Mouse (Mus musculus) heart, embryonic 15.5 days (tissue): Measurements from ENCODE around the gene Olfr356. TPM values are rescaled to one million over a fixed set of nuclear protein-coding genes. Genes with fewer than 3 reads are reported as not detected.

ENCODE experiments used
- ATAC-seq: fragments of 200-750 bp; cut with Nextera tagmentation; replicated peaks from 2 replicates; pipeline ENCODE4 v1.8.0; 2017; ENCODE audit warnings: low read depth, moderate TSS enrichment; ENCODE audit not compliant: insufficient number of reproducible peaks, insufficient read depth, low FRiP score
- H3K27ac ChIP-seq: fragments of 300-500 bp; sonication (generic); 2 replicates; pipeline ENCODE4 v1.5.1; 2015; ENCODE audit warnings: mild to moderate bottlenecking, inconsistent platforms
- H3K27me3 ChIP-seq: fragments of 300-500 bp; sonication (generic); 2 replicates; pipeline ENCODE4 v1.6.1; 2015; ENCODE audit warnings: inconsistent platforms
- H3K36me3 ChIP-seq: fragments of 300-500 bp; sonication (generic); 2 replicates; pipeline ENCODE4 v1.6.1; 2015; ENCODE audit warnings: mild to moderate bottlenecking, inconsistent platforms
- H3K4me1 ChIP-seq: fragments of 300-500 bp; sonication (generic); replicated peaks from 2 replicates; pipeline ENCODE4 v1.6.1; 2015; ENCODE audit warnings: inconsistent platforms
- H3K4me2 ChIP-seq: fragments of 300-500 bp; sonication (generic); 2 replicates; pipeline ENCODE4 v1.6.1; 2015; ENCODE audit warnings: inconsistent platforms, mild to moderate bottlenecking, moderate library complexity
- H3K4me3 ChIP-seq: fragments of 300-500 bp; sonication (generic); 2 replicates; pipeline ENCODE4 v1.5.1; 2015; ENCODE audit warnings: mild to moderate bottlenecking, inconsistent platforms
- H3K9ac ChIP-seq: fragments of 300-500 bp; sonication (generic); 2 replicates; pipeline ENCODE4 v1.6.1; 2015; ENCODE audit warnings: mild to moderate bottlenecking, inconsistent platforms
- H3K9me3 ChIP-seq: fragments of 300-500 bp; sonication (generic); replicated peaks from 2 replicates; pipeline ENCODE4 v1.6.1; 2016; ENCODE audit warnings: inconsistent platforms
- WGBS: fragments of 180-500 bp; shearing (Covaris S2); methylation state at CpG from one replicate; pipeline ENCODE4 v1.1.7; 2015; ENCODE audit warnings: mixed read lengths; 5-methylcytosine and 5-hydroxymethylcytosine counted together
- polyA plus RNA-seq: library from polyadenylated mRNA; unstranded; fragments of >200 nt; fragmentation: Nextera tagmentation; extraction: Ambion mirVana; gene quantifications from 2 replicates; pipeline ENCODE4 v1.2.1, GENCODE M21; 2015

The Olfr356 gene
- polyA plus RNA-seq: not detected in 2 replicates

DNA sequence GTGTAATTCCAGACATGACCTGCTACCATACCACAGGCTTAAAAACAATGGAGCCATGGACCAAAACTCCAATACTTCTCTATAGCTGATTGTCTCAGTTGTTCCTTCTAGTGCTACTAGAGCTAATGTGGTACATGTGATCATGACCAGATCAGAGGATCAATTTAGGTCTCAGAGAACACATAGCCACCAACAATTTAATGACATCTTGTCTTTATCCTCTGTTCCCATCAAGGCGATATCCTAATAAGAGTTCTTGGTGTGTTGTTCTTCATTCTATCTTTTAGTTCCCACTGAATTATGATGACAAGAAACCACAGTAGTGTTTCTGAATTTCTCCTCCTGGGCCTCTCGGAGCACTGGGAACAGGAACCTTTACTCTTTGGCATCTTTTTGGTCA, at the start of gene Olfr356:
Gene Olfr356, plus strand, starts transcription at position 301 of the 400 bp plus-strand sequence.
- no peaks in the 10 kb centered on the region for H3K27me3 ChIP-seq
- 77% methylated on average over 2 of the region's 2 CpGs for WGBS
- H3K4me1 ChIP-seq: no peaks in the 10 kb centered on the region
- no peaks in the 10 kb centered on the region for H3K36me3 ChIP-seq
- H3K9ac ChIP-seq: no peak within 1 kb of the TSS
- H3K4me2 ChIP-seq: no peak within 1 kb of the TSS
- no peaks in the 10 kb centered on the region for H3K9me3 ChIP-seq
- no peak within 1 kb of the TSS for H3K4me3 ChIP-seq
- H3K27ac ChIP-seq: no peak within 1 kb of the TSS
- ATAC-seq: no peak

DNA sequence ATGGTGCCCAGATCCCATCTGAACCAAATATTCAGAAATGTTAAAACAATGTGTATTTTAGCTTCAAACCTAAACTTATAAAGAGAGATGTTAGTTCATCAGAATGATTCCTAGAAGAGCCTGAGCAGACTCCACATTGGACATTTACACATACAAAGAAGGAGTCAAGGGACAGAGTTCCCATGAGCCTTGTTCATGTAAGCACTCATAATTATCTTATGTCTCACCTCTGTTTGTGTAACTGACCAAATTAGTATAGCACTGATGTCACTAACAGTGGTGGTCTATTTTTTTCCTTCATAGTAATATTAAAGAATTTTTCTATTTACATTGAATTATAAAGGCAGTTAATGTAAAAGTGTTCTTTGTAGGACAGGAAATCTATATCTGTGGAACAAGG, 44.1 kb upstream of the Olfr356 start, which contains the start of gene Olfr353:
Gene Olfr353, minus strand, starts transcription at position 101 of the 400 bp plus-strand sequence.
- Histone ChIP-seq H3K9me3 (no peaks in the 10 kb centered on the region), H3K36me3 (no peaks in the 10 kb centered on the region), H3K4me2 (no peak within 1 kb of the TSS), H3K27ac (no peak within 1 kb of the TSS), H3K4me1 (no peaks in the 10 kb centered on the region), H3K27me3 (no peaks in the 10 kb centered on the region), H3K4me3 (no peak within 1 kb of the TSS), H3K9ac (no peak within 1 kb of the TSS)
- no peak for ATAC-seq

DNA sequence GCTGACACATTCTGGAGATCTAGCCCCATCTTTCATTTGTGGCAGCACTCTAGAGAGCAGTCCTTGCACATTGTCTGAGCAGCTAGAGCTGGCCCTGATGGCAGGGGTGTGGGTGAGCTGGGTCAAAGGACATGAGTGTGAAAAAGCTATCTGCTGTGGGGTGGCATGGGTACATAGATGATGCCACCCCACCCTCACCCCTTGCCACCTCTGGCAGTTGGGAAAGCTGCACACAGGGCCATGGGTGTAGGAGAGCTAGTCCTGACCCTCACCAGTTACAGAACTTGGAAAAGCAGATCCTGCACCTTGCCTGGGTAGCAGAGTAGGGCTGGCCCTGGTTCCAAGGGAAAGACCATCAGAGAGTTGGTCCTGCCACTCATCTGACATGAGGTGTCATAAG, 39.8 kb upstream of the Olfr356 start:
- Histone ChIP-seq H3K27ac (no peak overlapping the region), H3K36me3 (no peaks in the 10 kb centered on the region), H3K4me3 (no peak overlapping the region), H3K4me1 (no peaks in the 10 kb centered on the region), H3K27me3 (no peaks in the 10 kb centered on the region), H3K9ac (no peak overlapping the region), H3K9me3 (no peaks in the 10 kb centered on the region), H3K4me2 (no peak overlapping the region)
- ATAC-seq: no peak

DNA sequence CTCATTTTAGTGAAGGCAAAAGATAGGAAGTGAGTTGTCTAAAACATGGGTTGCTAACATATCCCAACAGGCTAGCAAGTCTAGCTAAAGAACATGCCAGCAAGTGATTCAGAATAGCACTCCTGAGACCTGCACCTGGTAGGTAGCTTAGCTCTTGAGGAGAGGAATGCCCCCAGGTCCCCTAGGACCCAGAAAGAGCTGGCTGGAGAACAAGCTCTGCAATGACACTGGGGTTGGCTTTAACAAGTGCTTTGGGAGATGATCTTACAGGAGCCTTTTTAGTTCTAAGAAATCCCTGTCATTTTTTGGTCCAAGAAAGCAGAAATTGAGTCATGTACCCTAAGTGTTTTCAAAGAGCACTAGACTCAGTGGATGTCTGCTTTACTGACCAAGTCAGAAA, 31.5 kb upstream of the Olfr356 start, which contains the start of gene Olfr354:
Gene Olfr354, plus strand, starts transcription at position 301 of the 400 bp plus-strand sequence.
- H3K36me3 ChIP-seq: no peaks in the 10 kb centered on the region
- no peak within 1 kb of the TSS for H3K27ac ChIP-seq
- H3K27me3 ChIP-seq: no peaks in the 10 kb centered on the region
- no peak within 1 kb of the TSS for H3K4me2 ChIP-seq
- no peak within 1 kb of the TSS for H3K4me3 ChIP-seq
- H3K4me1 ChIP-seq: no peaks in the 10 kb centered on the region
- H3K9ac ChIP-seq: no peak within 1 kb of the TSS
- ATAC-seq: no peak
- H3K9me3 ChIP-seq: no peaks in the 10 kb centered on the region; the same call in 1 of the 2 replicates

- H3K27me3 ChIP-seq: no peaks in the 10 kb centered on the region
- no peak within 1 kb of the TSS for H3K27ac ChIP-seq
- no peaks in the 10 kb centered on the region for H3K9me3 ChIP-seq
- H3K4me2 ChIP-seq: no peak within 1 kb of the TSS
- no peak within 1 kb of the TSS for H3K9ac ChIP-seq
- H3K4me3 ChIP-seq: no peak within 1 kb of the TSS
- H3K36me3 ChIP-seq: no peaks in the 10 kb centered on the region
- H3K4me1 ChIP-seq: no peaks in the 10 kb centered on the region
- no peak for ATAC-seq
Observed at GRCm38 (mm10) chr2:36928797-36929196, 8.1 kb upstream of the Olfr356 start, which contains the start of gene Olfr355. Gene Olfr355, minus strand, starts transcription at chr2:36928897.

Other genes starting within 250 kb of the Olfr356 start
- gene Olfr347, start 205.2 kb upstream of the Olfr356 start, polyA plus RNA-seq: not detected in 2 replicates
- gene Olfr348, start 152.8 kb upstream of the Olfr356 start, polyA plus RNA-seq: not detected in 2 replicates
- gene Olfr50, start 146.6 kb upstream of the Olfr356 start, polyA plus RNA-seq: not detected in 2 replicates
- gene Olfr3, start 120.1 kb upstream of the Olfr356 start, polyA plus RNA-seq: not detected in 2 replicates
- gene Olfr350, start 90.8 kb upstream of the Olfr356 start, polyA plus RNA-seq: not detected in 2 replicates
- not detected in 2 replicates for gene Olfr351, start 74.5 kb upstream of the Olfr356 start, polyA plus RNA-seq
- not detected in 2 replicates for gene Olfr352, start 68.7 kb upstream of the Olfr356 start, polyA plus RNA-seq
- not detected in 2 replicates for gene Olfr353, start 44.2 kb upstream of the Olfr356 start, polyA plus RNA-seq
- not detected in 2 replicates for gene Olfr354, start 31.4 kb upstream of the Olfr356 start, polyA plus RNA-seq
- gene Olfr355, start 8.2 kb upstream of the Olfr356 start, polyA plus RNA-seq: not detected in 2 replicates
- not detected in 2 replicates for gene Olfr357, start 56.7 kb downstream of the Olfr356 start, polyA plus RNA-seq
- not detected in 2 replicates for gene Olfr358, start 72.2 kb downstream of the Olfr356 start, polyA plus RNA-seq
- not detected in 2 replicates for gene Olfr360, start 128.6 kb downstream of the Olfr356 start, polyA plus RNA-seq
- not detected in 2 replicates for gene Olfr361, start 152.2 kb downstream of the Olfr356 start, polyA plus RNA-seq
- not detected in 2 replicates for gene Olfr362, start 180.8 kb downstream of the Olfr356 start, polyA plus RNA-seq
- not detected in 2 replicates for gene Olfr364-ps1, start 202.2 kb downstream of the Olfr356 start, polyA plus RNA-seq